Mouse (Mus musculus) olfactory bulb, adult 2 months (tissue): ENCODE results near the gene Slc12a8. TPM values are rescaled to one million over a fixed set of nuclear protein-coding genes. Genes with fewer than 3 reads are reported as not detected.
A peak's percentile ranks its signal among the peaks of the same experiment; 100 is the strongest.
"Not testable (repeated sequence)": the region's sequence is repeated elsewhere in the genome, so short reads cannot be mapped to it uniquely, and the experiment has no call there.

Experiments used
- H3K27ac ChIP-seq: fragments of 200-500 bp; 2 replicates; pipeline ENCODE4 v1.5.1; 2012; ENCODE audit warnings: low read depth, low read length; ENCODE audit not compliant: insufficient read depth
- H3K4me1 ChIP-seq: fragments of 200-500 bp; 2 replicates; pipeline ENCODE4 v1.6.1; 2012; ENCODE audit warnings: low read length; ENCODE audit not compliant: control insufficient read depth, insufficient read depth
- H3K4me3 ChIP-seq: fragments of 200-500 bp; 2 replicates; pipeline ENCODE4 v1.5.1; 2012; ENCODE audit warnings: mild to moderate bottlenecking, low read depth, low read length, moderate library complexity; ENCODE audit not compliant: insufficient read depth
- CTCF ChIP-seq: fragments of 200-500 bp; IDR thresholded peaks from 2 replicates; pipeline ENCODE4 v1.5.1; 2012; ENCODE audit warnings: low read depth, mild to moderate bottlenecking, low read length, moderate library complexity; ENCODE audit not compliant: insufficient read depth
- POLR2A ChIP-seq: fragments of 200-500 bp; IDR thresholded peaks from 2 replicates; pipeline ENCODE4 v1.6.1; 2012; ENCODE audit warnings: mild to moderate bottlenecking, low read depth, low read length, moderate library complexity; ENCODE audit not compliant: insufficient read depth
- WGBS: fragments of 180-500 bp; shearing (Covaris S2); methylation state at CpG from one replicate; pipeline ENCODE4 v1.1.7; 2018; 5-methylcytosine and 5-hydroxymethylcytosine counted together
- polyA plus RNA-seq: library from polyadenylated mRNA; stranded (reverse); fragments of >200 nt; gene quantifications from 2 replicates; pipeline ENCODE4 v1.2.4, GENCODE M21; 2012; ENCODE audit warnings: low replicate concordance; ENCODE audit not compliant: missing spikeins, insufficient read depth, insufficient read length

Gene Slc12a8
- polyA plus RNA-seq, 1 experiment = not detected

DNA sequence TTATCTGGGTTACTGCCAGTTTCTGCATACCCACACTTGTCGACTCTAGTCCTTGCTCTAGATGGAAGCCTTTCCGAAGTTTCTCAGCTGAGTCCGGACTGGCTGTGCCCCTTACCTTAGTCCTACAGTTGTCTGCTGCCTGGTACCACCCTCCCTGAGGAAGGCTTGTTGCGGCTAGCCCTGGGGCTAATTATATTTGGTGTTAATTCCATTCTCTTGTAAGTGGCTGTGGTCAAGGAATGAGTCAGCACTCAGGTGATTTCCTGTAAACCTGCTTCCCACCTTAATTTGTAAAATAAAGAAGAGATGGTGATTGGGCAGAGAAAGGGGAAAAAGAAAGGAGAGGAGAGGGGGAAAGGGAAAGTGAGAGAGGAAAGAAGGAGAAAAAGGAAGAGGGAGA lies 9.0 kb upstream of the Slc12a8 start:
- 85% methylated on average over 4 of the region's 4 CpGs for WGBS
- Histone ChIP-seq H3K4me1 (no peaks in the 10 kb centered on the region), H3K4me3 (no peak overlapping the region), H3K27ac (no peak overlapping the region)
- no peak for TF ChIP-seq CTCF
- no peak for TF ChIP-seq POLR2A

GRCm38 (mm10) chr16:33509231-33509630 lies 7.9 kb upstream of the Slc12a8 start:
- not testable (repeated sequence) for H3K27ac ChIP-seq, H3K4me3 ChIP-seq, H3K4me1 ChIP-seq
- WGBS = 87% methylated on average over 2 of the region's 2 CpGs

DNA sequence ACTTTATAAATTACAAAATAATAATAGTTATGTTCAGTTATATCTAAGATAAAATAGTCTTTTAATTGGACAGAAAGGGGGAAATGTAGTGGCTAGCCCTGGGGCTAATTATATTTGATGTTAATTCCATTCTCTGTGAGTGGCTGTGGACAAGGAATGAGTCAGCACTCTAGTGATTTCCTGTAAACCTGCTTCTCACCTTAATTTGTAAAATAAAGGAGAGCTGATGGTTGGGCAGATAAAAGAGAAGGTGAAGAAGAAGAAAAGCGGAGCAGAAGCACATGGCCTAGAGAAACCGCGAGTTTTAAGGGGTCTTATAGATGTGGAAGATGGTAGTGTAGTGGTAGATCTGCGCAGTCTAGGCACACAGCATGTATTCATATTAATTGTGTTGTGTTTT lies 6.3 kb upstream of the Slc12a8 start:
- H3K27ac ChIP-seq, H3K4me3 ChIP-seq, H3K4me1 ChIP-seq: not testable (repeated sequence)
- WGBS = 94% methylated on average over 4 of the region's 4 CpGs

- Histone ChIP-seq H3K4me1 (peaks cover 8% of the 10 kb centered on the region), H3K4me3 (no peak overlapping the region), H3K27ac (no peak overlapping the region)
- TF ChIP-seq POLR2A (no peak), CTCF (no peak)
- WGBS = 82% methylated on average over 6 of the region's 6 CpGs
These were observed 4.6 kb upstream of the Slc12a8 start for GRCm38 (mm10) chr16:33512555-33512954.

GRCm38 (mm10) chr16:33517627-33518026 lies 499 bp downstream of the Slc12a8 start:
- H3K4me1 ChIP-seq = peaks cover 19% of the 10 kb centered on the region
- H3K4me3 ChIP-seq = peak overlapping the region; percentile 45; the same call in 1 of the 2 replicates
- peak overlapping the region; percentile 96 for H3K27ac ChIP-seq
- no peak for TF ChIP-seq POLR2A
- TF ChIP-seq CTCF = no peak
- 30% methylated on average over 4 of the region's 4 CpGs for WGBS

GRCm38 (mm10) chr16:33518236-33518635 lies 1.1 kb downstream of the Slc12a8 start:
- Histone ChIP-seq H3K27ac (no peak overlapping the region), H3K4me3 (peak overlapping the region; percentile 18; the same call in 1 of the 2 replicates), H3K4me1 (peaks cover 19% of the 10 kb centered on the region)
- 71% methylated on average over 7 of the region's 7 CpGs for WGBS
- TF ChIP-seq POLR2A = no peak
- no peak for TF ChIP-seq CTCF

DNA sequence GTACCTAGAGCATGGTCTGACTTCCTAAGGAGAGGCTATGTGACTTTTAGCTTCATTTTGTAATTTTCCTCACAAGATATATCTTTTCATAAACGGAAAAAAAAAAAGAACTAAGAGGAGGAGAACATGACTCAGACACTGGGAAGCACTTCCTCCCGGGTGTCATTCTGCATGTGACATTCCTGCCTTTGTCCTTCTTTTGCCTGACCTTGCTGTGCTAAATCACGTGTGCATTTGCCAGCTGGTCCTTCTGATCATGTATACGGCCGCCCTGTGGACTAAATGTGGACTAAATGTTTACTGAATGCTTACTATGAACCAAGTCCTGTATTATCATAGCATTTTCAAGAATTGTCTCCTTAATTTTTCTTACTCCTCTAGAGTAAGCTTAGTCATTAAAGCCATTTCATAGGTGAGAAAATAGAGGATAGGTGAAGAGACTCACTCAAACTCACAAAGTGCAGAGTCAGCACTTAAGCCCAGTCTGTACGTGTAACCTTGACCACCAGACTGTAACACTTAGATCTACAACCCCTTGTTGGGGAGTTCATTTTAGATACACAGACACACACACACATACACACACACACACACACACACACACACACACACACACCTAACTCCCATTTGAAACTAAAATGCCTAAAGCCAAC lies 2.9 kb downstream of the Slc12a8 start:
- WGBS = 51% methylated on average over 6 of the region's 6 CpGs
- Histone ChIP-seq H3K4me1 (peaks cover 17% of the 10 kb centered on the region), H3K27ac (no peak overlapping the region), H3K4me3 (no peak overlapping the region)
- TF ChIP-seq CTCF (no peak), POLR2A (no peak)

DNA sequence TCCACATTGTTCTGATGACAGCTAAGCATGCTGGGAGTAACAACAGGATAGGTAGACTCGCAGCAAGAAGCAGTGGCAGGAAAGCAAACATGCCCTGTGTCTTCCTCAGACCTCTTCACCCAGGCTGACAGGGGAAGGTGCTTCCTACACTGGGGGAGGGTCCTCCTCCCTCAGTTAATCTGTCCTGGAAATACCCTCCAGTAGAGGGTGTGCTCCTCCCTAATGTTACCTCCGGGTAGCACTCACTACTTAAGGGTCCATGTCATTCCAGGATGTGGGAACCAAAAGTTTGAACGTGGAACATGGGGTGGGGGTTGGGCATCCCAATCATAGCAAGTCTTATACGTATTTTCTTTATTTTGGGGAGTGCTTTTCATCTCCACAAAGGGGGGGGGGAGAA lies 5.4 kb downstream of the Slc12a8 start:
- Histone ChIP-seq H3K27ac (no peak overlapping the region), H3K4me1 (peaks cover 11% of the 10 kb centered on the region), H3K4me3 (no peak overlapping the region)
- TF ChIP-seq POLR2A (no peak), CTCF (no peak)
- 69% methylated on average over 4 of the region's 4 CpGs for WGBS

DNA sequence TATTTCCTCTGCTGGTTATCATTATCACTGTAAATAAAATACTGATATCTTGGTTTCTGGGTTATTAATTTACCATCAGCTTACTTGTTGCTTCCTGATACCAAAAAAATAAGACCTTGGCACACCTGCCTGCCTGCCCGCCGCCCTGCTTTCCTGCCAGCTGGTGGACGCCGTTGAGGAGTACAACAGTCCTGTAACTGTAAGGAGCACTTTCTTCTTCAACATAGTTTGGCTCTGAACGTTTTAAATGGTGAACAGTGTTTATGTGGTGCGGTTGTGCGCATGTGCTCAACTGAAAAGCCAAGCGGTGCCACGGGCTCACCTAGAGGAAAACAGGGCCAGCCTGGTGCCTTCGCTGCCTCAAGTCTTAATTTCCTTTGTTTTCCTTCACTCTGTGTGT lies 6.4 kb downstream of the Slc12a8 start:
- TF ChIP-seq POLR2A (no peak), CTCF (no peak)
- Histone ChIP-seq H3K4me1 (peaks cover 4% of the 10 kb centered on the region), H3K4me3 (no peak overlapping the region), H3K27ac (no peak overlapping the region)
- WGBS = 67% methylated on average over 10 of the region's 10 CpGs
